Mouse (Mus musculus): Measurements from ENCODE around the gene Satb2. TPM values are rescaled to one million over a fixed set of nuclear protein-coding genes. Genes with fewer than 3 reads are reported as not detected.

Satb2 gene
- polyA plus RNA-seq, 1 experiment: 0.16 TPM

GRCm38 (mm10) chr1:56951525-56951924 lies 26.9 kb downstream of the Satb2 start:
- H3K36me3 ChIP-seq (ENCODE audit: control insufficient read depth, insufficient read depth, low read length): no peaks in the 10 kb centered on the region
- no peak overlapping the region for H3K4me3 ChIP-seq (ENCODE audit: control insufficient read depth, insufficient read depth, low read length)
- no peaks in the 10 kb centered on the region for H3K4me1 ChIP-seq (replicated peaks; ENCODE audit: control insufficient read depth, insufficient read depth, low read length)
- DNase-seq: no peak
- no peak for TF ChIP-seq POLR2A (IDR thresholded peaks at IDR 0.05; ENCODE audit: control insufficient read depth, extremely low read depth, insufficient read depth, low read length, poor library complexity)
- TF ChIP-seq CTCF (IDR thresholded peaks at IDR 0.05; ENCODE audit: borderline replicate concordance, control insufficient read depth, extremely low read depth, insufficient read depth, low read length, poor library complexity): no peak
- 83% methylated on average over 6 of the region's 6 CpGs for WGBS
- no peaks in the 10 kb centered on the region for H3K27me3 ChIP-seq (ENCODE audit: control insufficient read depth, insufficient read depth, low read length)
- H3K27ac ChIP-seq (ENCODE audit: control insufficient read depth, insufficient read depth, low read length): no peak overlapping the region

GRCm38 (mm10) chr1:56939432-56939831 lies 39.0 kb downstream of the Satb2 start:
- TF ChIP-seq CTCF (IDR thresholded peaks at IDR 0.05; ENCODE audit: borderline replicate concordance, control insufficient read depth, extremely low read depth, insufficient read depth, low read length, poor library complexity) (no peak), POLR2A (IDR thresholded peaks at IDR 0.05; ENCODE audit: control insufficient read depth, extremely low read depth, insufficient read depth, low read length, poor library complexity) (no peak)
- no peaks in the 10 kb centered on the region for H3K27me3 ChIP-seq (ENCODE audit: control insufficient read depth, insufficient read depth, low read length)
- DNase-seq: no peak
- no peaks in the 10 kb centered on the region for H3K4me1 ChIP-seq (replicated peaks; ENCODE audit: control insufficient read depth, insufficient read depth, low read length)
- WGBS: 92% methylated on average over 4 of the region's 4 CpGs
- H3K27ac ChIP-seq (ENCODE audit: control insufficient read depth, insufficient read depth, low read length): no peak overlapping the region
- no peaks in the 10 kb centered on the region for H3K36me3 ChIP-seq (ENCODE audit: control insufficient read depth, insufficient read depth, low read length)
- H3K4me3 ChIP-seq (ENCODE audit: control insufficient read depth, insufficient read depth, low read length): no peak overlapping the region

GRCm38 (mm10) chr1:56938432-56938831 lies 40.0 kb downstream of the Satb2 start:
- no peak overlapping the region for H3K27ac ChIP-seq (ENCODE audit: control insufficient read depth, insufficient read depth, low read length)
- no peak overlapping the region for H3K4me3 ChIP-seq (ENCODE audit: control insufficient read depth, insufficient read depth, low read length)
- 95% methylated on average over 3 of the region's 3 CpGs for WGBS
- no peaks in the 10 kb centered on the region for H3K27me3 ChIP-seq (ENCODE audit: control insufficient read depth, insufficient read depth, low read length)
- no peaks in the 10 kb centered on the region for H3K4me1 ChIP-seq (replicated peaks; ENCODE audit: control insufficient read depth, insufficient read depth, low read length)
- no peaks in the 10 kb centered on the region for H3K36me3 ChIP-seq (ENCODE audit: control insufficient read depth, insufficient read depth, low read length)
- no peak for DNase-seq
- TF ChIP-seq CTCF (IDR thresholded peaks at IDR 0.05; ENCODE audit: borderline replicate concordance, control insufficient read depth, extremely low read depth, insufficient read depth, low read length, poor library complexity) (no peak), POLR2A (IDR thresholded peaks at IDR 0.05; ENCODE audit: control insufficient read depth, extremely low read depth, insufficient read depth, low read length, poor library complexity) (no peak)

- H3K27me3 ChIP-seq (ENCODE audit: control insufficient read depth, insufficient read depth, low read length): no peaks in the 10 kb centered on the region
- H3K4me3 ChIP-seq (ENCODE audit: control insufficient read depth, insufficient read depth, low read length): no peak overlapping the region
- H3K4me1 ChIP-seq (replicated peaks; ENCODE audit: control insufficient read depth, insufficient read depth, low read length): no peaks in the 10 kb centered on the region
- WGBS: 97% methylated on average over 3 of the region's 3 CpGs
- DNase-seq: no peak
- H3K27ac ChIP-seq (ENCODE audit: control insufficient read depth, insufficient read depth, low read length): no peak overlapping the region
- no peak for TF ChIP-seq POLR2A (IDR thresholded peaks at IDR 0.05; ENCODE audit: control insufficient read depth, extremely low read depth, insufficient read depth, low read length, poor library complexity)
- no peak for TF ChIP-seq CTCF (IDR thresholded peaks at IDR 0.05; ENCODE audit: borderline replicate concordance, control insufficient read depth, extremely low read depth, insufficient read depth, low read length, poor library complexity)
- H3K36me3 ChIP-seq (ENCODE audit: control insufficient read depth, insufficient read depth, low read length): no peaks in the 10 kb centered on the region
Measured at GRCm38 (mm10) chr1:56936554-56936953, 41.9 kb downstream of the Satb2 start.

- no peaks in the 10 kb centered on the region for H3K36me3 ChIP-seq (ENCODE audit: control insufficient read depth, insufficient read depth, low read length)
- WGBS: 93% methylated on average over 9 of the region's 9 CpGs
- no peak for TF ChIP-seq POLR2A (IDR thresholded peaks at IDR 0.05; ENCODE audit: control insufficient read depth, extremely low read depth, insufficient read depth, low read length, poor library complexity)
- no peak for TF ChIP-seq CTCF (IDR thresholded peaks at IDR 0.05; ENCODE audit: borderline replicate concordance, control insufficient read depth, extremely low read depth, insufficient read depth, low read length, poor library complexity)
- no peaks in the 10 kb centered on the region for H3K27me3 ChIP-seq (ENCODE audit: control insufficient read depth, insufficient read depth, low read length)
- DNase-seq: no peak
- no peak overlapping the region for H3K4me3 ChIP-seq (ENCODE audit: control insufficient read depth, insufficient read depth, low read length)
- H3K4me1 ChIP-seq (replicated peaks; ENCODE audit: control insufficient read depth, insufficient read depth, low read length): no peaks in the 10 kb centered on the region
- no peak overlapping the region for H3K27ac ChIP-seq (ENCODE audit: control insufficient read depth, insufficient read depth, low read length)
Measured at GRCm38 (mm10) chr1:56933821-56934220, 44.6 kb downstream of the Satb2 start.

- TF ChIP-seq POLR2A (IDR thresholded peaks at IDR 0.05; ENCODE audit: control insufficient read depth, extremely low read depth, insufficient read depth, low read length, poor library complexity) (no peak), CTCF (IDR thresholded peaks at IDR 0.05; ENCODE audit: borderline replicate concordance, control insufficient read depth, extremely low read depth, insufficient read depth, low read length, poor library complexity) (no peak)
- 94% methylated on average over 4 of the region's 4 CpGs for WGBS
- Histone ChIP-seq H3K27ac (ENCODE audit: control insufficient read depth, insufficient read depth, low read length) (no peak overlapping the region), H3K4me3 (ENCODE audit: control insufficient read depth, insufficient read depth, low read length) (no peak overlapping the region), H3K27me3 (ENCODE audit: control insufficient read depth, insufficient read depth, low read length) (no peaks in the 10 kb centered on the region), H3K4me1 (replicated peaks; ENCODE audit: control insufficient read depth, insufficient read depth, low read length) (no peaks in the 10 kb centered on the region), H3K36me3 (ENCODE audit: control insufficient read depth, insufficient read depth, low read length) (no peaks in the 10 kb centered on the region)
- no peak for DNase-seq
Measured at GRCm38 (mm10) chr1:56930096-56930495, 48.4 kb downstream of the Satb2 start.

GRCm38 (mm10) chr1:56928731-56929130 lies 49.7 kb downstream of the Satb2 start:
- no peak for DNase-seq
- Histone ChIP-seq H3K4me1 (replicated peaks; ENCODE audit: control insufficient read depth, insufficient read depth, low read length) (no peaks in the 10 kb centered on the region), H3K27me3 (ENCODE audit: control insufficient read depth, insufficient read depth, low read length) (no peaks in the 10 kb centered on the region), H3K27ac (ENCODE audit: control insufficient read depth, insufficient read depth, low read length) (no peak overlapping the region), H3K36me3 (ENCODE audit: control insufficient read depth, insufficient read depth, low read length) (no peaks in the 10 kb centered on the region), H3K4me3 (ENCODE audit: control insufficient read depth, insufficient read depth, low read length) (no peak overlapping the region)
- WGBS: 97% methylated on average over 9 of the region's 9 CpGs
- TF ChIP-seq CTCF (IDR thresholded peaks at IDR 0.05; ENCODE audit: borderline replicate concordance, control insufficient read depth, extremely low read depth, insufficient read depth, low read length, poor library complexity): no peak
- no peak for TF ChIP-seq POLR2A (IDR thresholded peaks at IDR 0.05; ENCODE audit: control insufficient read depth, extremely low read depth, insufficient read depth, low read length, poor library complexity)
